Mouse (Mus musculus): ENCODE measurements around the gene Siae. TPM values are rescaled to one million over a fixed set of nuclear protein-coding genes. Genes with fewer than 3 reads are reported as not detected.

Siae gene
- polyA plus RNA-seq, 1 experiment from 2014 or later, result 12.0 TPM

GRCm38 (mm10) chr9:37669115-37669514 lies 113.6 kb downstream of the Siae start, which contains the start of gene Panx3:
Panx3 (minus strand) TSS chr9:37669235.
- 0 out of 2 replicates have a peak, but pooled peaks cover 3% of the 10 kb centered on the region for H3K9me3 ChIP-seq (ENCODE audit: control insufficient read depth, low read length)
- H3K9ac ChIP-seq (ENCODE audit: low read length), result no peak within 1 kb of the TSS
- 55% methylated on average over 6 of the region's 6 CpGs for WGBS
- H3K4me2 ChIP-seq (ENCODE audit: low read length), result no peak within 1 kb of the TSS
- H3K4me3 ChIP-seq (ENCODE audit: control insufficient read depth in 1 of 2, insufficient read depth in 1 of 2, low read depth in 1 of 2, low read length in 2 of 2), result no peak within 1 kb of the TSS
- no peaks in the 10 kb centered on the region for H3K36me3 ChIP-seq (ENCODE audit: control insufficient read depth, insufficient read depth, low read length)
- H3K27me3 ChIP-seq (ENCODE audit: control insufficient read depth, insufficient read depth, low read length), result no peaks in the 10 kb centered on the region
- ATAC-seq (ENCODE audit: insufficient number of reproducible peaks, insufficient read depth, low FRiP score, low read depth), result no peak
- H3K27ac ChIP-seq (replicated peaks in 1 of 2; ENCODE audit: control insufficient read depth in 1 of 2, insufficient read depth in 1 of 2, low read depth in 2 of 2, low read length in 2 of 2), result no peak within 1 kb of the TSS
- peaks cover 0 to 6% of the 10 kb centered on the region in 2 experiments; a peak in 2 of 4 replicates for H3K4me1 ChIP-seq (ENCODE audit: control insufficient read depth in 2 of 2, insufficient read depth in 2 of 2, low read length in 2 of 2)

- H3K9ac ChIP-seq (ENCODE audit: low read length), result no peak overlapping the region
- WGBS, result 67% methylated on average over 4 of the region's 4 CpGs
- no peak overlapping the region for H3K4me2 ChIP-seq (ENCODE audit: low read length)
- no peak overlapping the region for H3K4me3 ChIP-seq (ENCODE audit: control insufficient read depth in 1 of 2, insufficient read depth in 1 of 2, low read depth in 1 of 2, low read length in 2 of 2)
- no peaks in the 10 kb centered on the region for H3K27me3 ChIP-seq (ENCODE audit: control insufficient read depth, insufficient read depth, low read length)
- 0 out of 2 replicates have a peak, but pooled peaks cover 3% of the 10 kb centered on the region for H3K9me3 ChIP-seq (ENCODE audit: control insufficient read depth, low read length)
- no peak overlapping the region for H3K27ac ChIP-seq (replicated peaks in 1 of 2; ENCODE audit: control insufficient read depth in 1 of 2, insufficient read depth in 1 of 2, low read depth in 2 of 2, low read length in 2 of 2)
- no peaks in the 10 kb centered on the region for H3K36me3 ChIP-seq (ENCODE audit: control insufficient read depth, insufficient read depth, low read length)
- ATAC-seq (ENCODE audit: insufficient number of reproducible peaks, insufficient read depth, low FRiP score, low read depth), result no peak
- H3K4me1 ChIP-seq (ENCODE audit: control insufficient read depth in 2 of 2, insufficient read depth in 2 of 2, low read length in 2 of 2), result peaks cover 0 to 6% of the 10 kb centered on the region in 2 experiments; a peak in 2 of 4 replicates
Measured at GRCm38 (mm10) chr9:37669678-37670077, 114.2 kb downstream of the Siae start.

- H3K27ac ChIP-seq (replicated peaks in 1 of 2; ENCODE audit: control insufficient read depth in 1 of 2, insufficient read depth in 1 of 2, low read depth in 2 of 2, low read length in 2 of 2), result no peak overlapping the region
- WGBS, result 81% methylated on average over 3 of the region's 3 CpGs
Measured at GRCm38 (mm10) chr9:37670261-37670660, 114.8 kb downstream of the Siae start.

GRCm38 (mm10) chr9:37675287-37675686 lies 119.8 kb downstream of the Siae start:
- Histone ChIP-seq H3K4me1 (ENCODE audit: control insufficient read depth in 2 of 2, insufficient read depth in 2 of 2, low read length in 2 of 2) (no peaks in the 10 kb centered on the region), H3K9me3 (ENCODE audit: control insufficient read depth, low read length) (0 out of 2 replicates have a peak, but pooled peaks cover 3% of the 10 kb centered on the region), H3K27ac (replicated peaks in 1 of 2; ENCODE audit: control insufficient read depth in 1 of 2, insufficient read depth in 1 of 2, low read depth in 2 of 2, low read length in 2 of 2) (no peak overlapping the region), H3K9ac (ENCODE audit: low read length) (no peak overlapping the region), H3K4me2 (ENCODE audit: low read length) (no peak overlapping the region), H3K4me3 (ENCODE audit: control insufficient read depth in 1 of 2, insufficient read depth in 1 of 2, low read depth in 1 of 2, low read length in 2 of 2) (no peak overlapping the region), H3K36me3 (ENCODE audit: control insufficient read depth, insufficient read depth, low read length) (no peaks in the 10 kb centered on the region), H3K27me3 (ENCODE audit: control insufficient read depth, insufficient read depth, low read length) (no peaks in the 10 kb centered on the region)
- no peak for ATAC-seq (ENCODE audit: insufficient number of reproducible peaks, insufficient read depth, low FRiP score, low read depth)
- WGBS, result 83% methylated on average over 4 of the region's 4 CpGs

More at GRCm38 (mm10) chr9:37670261-37670660, 114.8 kb downstream of the Siae start:
- H3K27me3 ChIP-seq (ENCODE audit: control insufficient read depth, insufficient read depth, low read length), result no peaks in the 10 kb centered on the region
- ATAC-seq (ENCODE audit: insufficient number of reproducible peaks, insufficient read depth, low FRiP score, low read depth), result no peak
- 0 out of 2 replicates have a peak, but pooled peaks cover 3% of the 10 kb centered on the region for H3K9me3 ChIP-seq (ENCODE audit: control insufficient read depth, low read length)
- no peak overlapping the region for H3K4me3 ChIP-seq (ENCODE audit: control insufficient read depth in 1 of 2, insufficient read depth in 1 of 2, low read depth in 1 of 2, low read length in 2 of 2)
- H3K4me2 ChIP-seq (ENCODE audit: low read length), result no peak overlapping the region
- H3K36me3 ChIP-seq (ENCODE audit: control insufficient read depth, insufficient read depth, low read length), result no peaks in the 10 kb centered on the region
- H3K9ac ChIP-seq (ENCODE audit: low read length), result no peak overlapping the region
- peaks cover 0 to 6% of the 10 kb centered on the region in 2 experiments; a peak in 2 of 4 replicates for H3K4me1 ChIP-seq (ENCODE audit: control insufficient read depth in 2 of 2, insufficient read depth in 2 of 2, low read length in 2 of 2)

GRCm38 (mm10) chr9:37681123-37681522 lies 125.6 kb downstream of the Siae start:
- ATAC-seq (ENCODE audit: insufficient number of reproducible peaks, insufficient read depth, low FRiP score, low read depth), result no peak

GRCm38 (mm10) chr9:37687288-37687940 lies 131.9 kb downstream of the Siae start:
- Histone ChIP-seq H3K4me1 (ENCODE audit: control insufficient read depth in 2 of 2, insufficient read depth in 2 of 2, low read length in 2 of 2) (no peaks in the 10 kb centered on the region), H3K27me3 (ENCODE audit: control insufficient read depth, insufficient read depth, low read length) (no peaks in the 10 kb centered on the region), H3K9me3 (ENCODE audit: control insufficient read depth, low read length) (no peaks in the 10 kb centered on the region), H3K36me3 (ENCODE audit: control insufficient read depth, insufficient read depth, low read length) (no peaks in the 10 kb centered on the region), H3K9ac (ENCODE audit: low read length) (no peak overlapping the region), H3K27ac (replicated peaks in 1 of 2; ENCODE audit: control insufficient read depth in 1 of 2, insufficient read depth in 1 of 2, low read depth in 2 of 2, low read length in 2 of 2) (no peak overlapping the region), H3K4me2 (ENCODE audit: low read length) (no peak overlapping the region), H3K4me3 (ENCODE audit: control insufficient read depth in 1 of 2, insufficient read depth in 1 of 2, low read depth in 1 of 2, low read length in 2 of 2) (no peak overlapping the region)
- 78% methylated on average over 3 of the region's 3 CpGs for WGBS
- ATAC-seq (ENCODE audit: insufficient number of reproducible peaks, insufficient read depth, low FRiP score, low read depth), result no peak

More at GRCm38 (mm10) chr9:37681123-37681522, 125.6 kb downstream of the Siae start:
- Histone ChIP-seq H3K27ac (replicated peaks in 1 of 2; ENCODE audit: control insufficient read depth in 1 of 2, insufficient read depth in 1 of 2, low read depth in 2 of 2, low read length in 2 of 2) (no peak overlapping the region), H3K4me3 (ENCODE audit: control insufficient read depth in 1 of 2, insufficient read depth in 1 of 2, low read depth in 1 of 2, low read length in 2 of 2) (no peak overlapping the region), H3K27me3 (ENCODE audit: control insufficient read depth, insufficient read depth, low read length) (no peaks in the 10 kb centered on the region), H3K9me3 (ENCODE audit: control insufficient read depth, low read length) (no peaks in the 10 kb centered on the region), H3K4me1 (ENCODE audit: control insufficient read depth in 2 of 2, insufficient read depth in 2 of 2, low read length in 2 of 2) (no peaks in the 10 kb centered on the region), H3K9ac (ENCODE audit: low read length) (no peak overlapping the region), H3K36me3 (ENCODE audit: control insufficient read depth, insufficient read depth, low read length) (no peaks in the 10 kb centered on the region), H3K4me2 (ENCODE audit: low read length) (no peak overlapping the region)
- 96% methylated on average over 1 of the region's 1 CpGs for WGBS

- 33% methylated on average over 3 of the region's 3 CpGs for WGBS
- Histone ChIP-seq H3K9ac (ENCODE audit: low read length) (no peak overlapping the region), H3K27ac (replicated peaks in 1 of 2; ENCODE audit: control insufficient read depth in 1 of 2, insufficient read depth in 1 of 2, low read depth in 2 of 2, low read length in 2 of 2) (no peak overlapping the region), H3K9me3 (ENCODE audit: control insufficient read depth, low read length) (no peaks in the 10 kb centered on the region), H3K4me1 (ENCODE audit: control insufficient read depth in 2 of 2, insufficient read depth in 2 of 2, low read length in 2 of 2) (no peaks in the 10 kb centered on the region), H3K36me3 (ENCODE audit: control insufficient read depth, insufficient read depth, low read length) (no peaks in the 10 kb centered on the region), H3K27me3 (ENCODE audit: control insufficient read depth, insufficient read depth, low read length) (no peaks in the 10 kb centered on the region), H3K4me3 (ENCODE audit: control insufficient read depth in 1 of 2, insufficient read depth in 1 of 2, low read depth in 1 of 2, low read length in 2 of 2) (no peak overlapping the region), H3K4me2 (ENCODE audit: low read length) (no peak overlapping the region)
- ATAC-seq (ENCODE audit: insufficient number of reproducible peaks, insufficient read depth, low FRiP score, low read depth), result no peak
Measured at GRCm38 (mm10) chr9:37687941-37688303, 132.4 kb downstream of the Siae start.

All from heart, embryonic 14.5 days (tissue).